Mouse (Mus musculus): ENCODE results near the gene 4930590J08Rik.

DNA sequence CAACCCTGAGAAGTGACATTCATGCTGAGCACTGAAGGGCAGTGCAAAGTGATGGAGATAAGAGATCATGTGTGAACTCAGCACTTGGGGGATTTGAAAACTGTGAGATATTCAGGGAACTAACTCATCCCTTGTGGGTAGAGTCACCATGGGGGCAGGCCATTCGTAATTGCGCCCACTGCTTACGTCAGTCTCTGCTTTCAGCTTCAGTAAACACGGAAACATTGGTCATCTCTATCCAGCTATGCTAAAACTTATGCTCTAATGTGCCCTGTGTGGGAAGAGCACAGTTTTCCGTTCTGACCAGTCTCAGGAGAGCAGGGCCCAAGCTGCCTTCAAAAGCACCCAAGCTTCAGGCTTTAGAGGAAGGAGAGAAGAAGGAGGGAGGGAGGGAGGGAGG, 44.3 kb upstream of the 4930590J08Rik start:
- no peak for TF ChIP-seq CTCF (IDR thresholded peaks at IDR 0.05; ENCODE audit: low read depth, low read length)
- TF ChIP-seq GATA1 (IDR thresholded peaks at IDR 0.05; ENCODE audit: borderline replicate concordance, low read length) = no peak
- TF ChIP-seq TAL1 (conservative IDR thresholded peaks at IDR 0.05; ENCODE audit: low read depth, low read length) = no peak
